Mouse (Mus musculus): ENCODE data around the gene Sema5a.

DNA sequence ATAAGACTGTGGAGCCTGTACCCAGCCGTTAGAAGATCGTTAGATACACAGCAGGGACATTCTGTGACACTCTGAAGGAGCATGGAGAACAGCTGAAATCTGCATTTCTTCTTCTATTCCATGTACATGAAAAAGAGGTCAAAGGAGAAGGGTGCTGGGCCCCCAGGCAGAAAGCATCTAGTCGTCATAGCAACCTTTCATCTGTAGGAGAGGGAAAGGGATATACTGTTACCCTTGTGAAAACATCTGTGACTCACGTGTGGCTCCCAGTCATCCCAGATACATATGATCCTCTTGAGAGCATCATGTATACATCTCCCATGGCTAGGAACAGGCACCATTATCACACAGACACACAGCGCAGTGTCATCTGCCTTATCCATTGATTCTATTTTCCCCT, 16.3 kb downstream of the Sema5a start:
- TF ChIP-seq CTCF (IDR thresholded peaks at IDR 0.05; ENCODE audit: control insufficient read depth, insufficient read depth, insufficient read length), result no peak
- no peak for TF ChIP-seq USF1 (IDR thresholded peaks at IDR 0.05; ENCODE audit: low read depth)
- no peak for TF ChIP-seq MYOG (IDR thresholded peaks at IDR 0.05; ENCODE audit: control insufficient read depth, extremely low read depth, insufficient read length)
- no peak for TF ChIP-seq MYOD1 (IDR thresholded peaks at IDR 0.05; ENCODE audit: control insufficient read depth, insufficient read length, low read depth)
- TF ChIP-seq MAX (IDR thresholded peaks at IDR 0.05), result no peak
- no peak for TF ChIP-seq FOSL1 (IDR thresholded peaks at IDR 0.05; ENCODE audit: insufficient read depth, low read length, poor library complexity, severe bottlenecking)
- TF ChIP-seq CEBPB (IDR thresholded peaks at IDR 0.05; ENCODE audit: low read depth), result no peak
